Mouse (Mus musculus) thymus, adult 2 months (tissue): ENCODE measurements around the gene Ppm1h.

ENCODE experiments used
- CTCF ChIP-seq: fragments of 200-500 bp; IDR thresholded peaks from 2 replicates; pipeline ENCODE4 v1.5.1; 2012; ENCODE audit warnings: mild to moderate bottlenecking, control low read depth, low read length, moderate library complexity, borderline replicate concordance; ENCODE audit not compliant: control insufficient read depth, poor library complexity, insufficient read depth; ENCODE audit errors: extremely low read depth
- POLR2A ChIP-seq: fragments of 200-500 bp; IDR thresholded peaks from 2 replicates; pipeline ENCODE4 v1.6.1; 2012; ENCODE audit warnings: mild to moderate bottlenecking, low read length, control low read depth, moderate library complexity; ENCODE audit not compliant: control insufficient read depth, poor library complexity, insufficient read depth; ENCODE audit errors: extremely low read depth

GRCm38 (mm10) chr10:122964241-122964636, 285.7 kb downstream of the Ppm1h start:
- TF ChIP-seq CTCF, result no peak
- TF ChIP-seq POLR2A, result no peak
